Mouse (Mus musculus): ENCODE measurements at regions not wholly inside any gene's neighbourhood (a gene's known extent, or its start where the extent isn't known, plus 50 kb on each side); places are given as distances from the start of the nearest gene placed in this dataset.
"Not testable (repeated sequence)": the region's sequence is repeated elsewhere in the genome, so short reads cannot be mapped to it uniquely, and the experiment has no call there.

- no peak for DNase-seq
Observed at GRCm38 (mm10) chr9:32940919-32941767, 305.1 kb downstream of the Ets1 start.

DNA sequence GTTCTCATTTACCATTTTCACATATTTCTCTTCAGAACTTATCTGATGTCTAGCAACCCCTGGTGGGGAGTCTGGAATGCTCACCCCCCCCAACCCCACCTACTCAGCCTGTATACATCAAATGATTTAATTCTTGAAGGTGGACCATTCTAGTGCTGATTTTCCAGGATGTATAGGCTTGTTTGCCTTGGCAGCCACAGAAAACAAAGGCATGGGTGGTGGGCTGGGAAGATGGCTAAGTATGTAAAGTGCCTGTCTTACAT, 305.7 kb downstream of the Ets1 start:
- DNase-seq = no peak

- DNase-seq = no peak
Observed at GRCm38 (mm10) chr9:32947221-32947620, 311.2 kb downstream of the Ets1 start.

DNA sequence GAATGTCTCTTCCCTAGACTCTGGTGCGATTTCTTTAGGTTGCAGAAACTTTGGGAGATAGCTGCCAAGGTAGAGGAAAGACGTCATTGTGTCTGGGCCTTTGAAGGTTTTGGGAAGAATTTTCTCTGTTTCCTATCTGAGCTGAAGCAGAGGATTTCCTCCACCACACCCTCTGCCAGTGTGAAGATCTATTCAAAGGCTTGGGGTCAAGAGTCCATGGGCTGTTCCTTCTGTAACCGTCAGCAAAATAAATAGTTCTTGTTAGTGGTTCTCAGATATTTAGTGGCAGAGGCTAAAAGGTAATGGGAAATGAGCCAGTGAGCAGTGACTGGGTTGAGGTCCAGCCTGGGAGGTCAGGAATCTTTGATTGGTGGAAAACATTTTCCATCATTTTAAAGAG, 313.0 kb downstream of the Ets1 start:
- peak; percentile 66 to 85 for DNase-seq

GRCm38 (mm10) chr9:32958716-32959115, 322.7 kb downstream of the Ets1 start:
- no peak for DNase-seq

GRCm38 (mm10) chr9:32959468-32959867, 323.4 kb downstream of the Ets1 start:
- not testable (repeated sequence) for DNase-seq

DNA sequence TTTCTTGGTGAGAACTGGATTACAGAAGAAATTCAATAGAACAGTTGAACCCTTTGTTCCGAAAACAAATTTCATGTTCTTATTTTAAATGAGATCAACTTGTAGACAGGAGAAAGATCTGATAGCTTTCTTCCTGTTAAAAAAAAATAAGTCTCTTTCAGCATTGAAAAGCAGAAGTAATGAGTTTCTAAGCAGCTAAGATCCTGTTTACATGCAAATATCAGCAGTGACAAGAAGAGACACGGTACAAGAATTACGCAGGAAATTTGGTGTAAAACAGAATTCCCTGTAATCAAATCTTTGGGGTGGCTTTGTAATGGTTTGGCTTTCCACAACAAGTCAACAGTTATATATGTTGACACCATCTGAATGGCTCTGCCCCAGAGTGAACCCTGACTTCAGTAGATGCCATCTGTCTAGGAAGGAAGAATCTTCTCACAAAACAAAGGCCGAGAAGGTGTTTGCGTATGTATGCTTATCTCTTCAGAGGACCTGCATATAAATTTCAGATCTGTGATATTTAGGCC, 326.7 kb downstream of the Ets1 start:
- no peak for DNase-seq

DNA sequence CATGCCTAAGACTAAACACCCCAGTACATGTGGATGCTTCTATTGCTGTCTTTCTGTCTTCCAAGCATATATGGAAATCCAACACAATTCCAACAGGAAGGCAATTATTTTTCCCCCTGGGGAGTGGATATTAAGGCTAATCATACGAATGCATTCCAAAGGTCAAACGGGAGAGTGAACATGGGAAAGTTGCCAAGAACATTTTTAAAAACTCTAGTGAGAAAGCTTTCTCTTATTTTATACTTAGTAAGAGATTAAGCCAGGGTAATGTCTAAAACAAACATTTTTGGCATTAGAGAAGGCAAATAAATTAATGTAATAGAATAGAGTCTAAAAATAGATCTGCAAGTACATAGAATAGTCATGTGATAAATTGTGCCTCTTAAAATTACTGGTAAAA, 332.4 kb downstream of the Ets1 start:
- no peak for DNase-seq

DNA sequence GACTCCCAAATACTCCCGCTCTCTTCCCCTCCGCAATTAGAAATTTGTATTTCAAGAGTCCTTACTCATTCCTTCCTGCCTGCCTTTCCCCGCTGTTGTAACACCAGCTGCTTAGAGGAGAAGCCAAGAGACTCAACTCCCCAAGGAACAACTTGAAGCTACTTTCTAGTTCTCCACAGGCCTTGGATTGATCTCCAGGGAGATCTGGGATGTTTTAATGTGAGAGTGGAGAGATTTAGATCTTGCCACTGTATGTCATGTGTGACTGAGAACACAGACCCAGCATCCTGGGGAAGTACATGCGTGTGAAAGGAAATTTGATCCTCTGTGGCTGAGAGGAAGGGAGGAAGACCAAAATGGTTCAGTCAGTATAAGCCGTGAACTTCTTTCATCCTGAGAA, 335.4 kb downstream of the Ets1 start:
- DNase-seq = no peak

DNA sequence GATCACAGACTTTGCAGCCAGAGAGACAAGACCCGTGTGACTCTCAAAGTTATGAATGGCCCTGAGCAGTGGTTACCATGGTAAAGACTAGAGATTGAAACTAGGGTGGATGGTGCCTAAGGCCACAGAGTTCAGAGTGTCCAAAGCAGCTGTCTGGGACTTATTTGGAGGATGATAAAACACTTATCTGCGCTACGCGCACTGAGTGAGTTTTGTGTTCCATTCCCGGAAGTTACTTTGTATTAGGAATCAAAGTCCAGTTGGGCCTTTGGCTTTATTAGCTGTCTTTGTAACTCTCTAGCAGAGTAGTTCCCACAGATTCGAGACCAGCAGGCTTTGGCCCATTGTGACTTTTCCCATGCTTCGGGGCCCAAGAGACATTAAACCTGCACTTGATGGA, 335.9 kb downstream of the Ets1 start:
- DNase-seq = no peak

DNA sequence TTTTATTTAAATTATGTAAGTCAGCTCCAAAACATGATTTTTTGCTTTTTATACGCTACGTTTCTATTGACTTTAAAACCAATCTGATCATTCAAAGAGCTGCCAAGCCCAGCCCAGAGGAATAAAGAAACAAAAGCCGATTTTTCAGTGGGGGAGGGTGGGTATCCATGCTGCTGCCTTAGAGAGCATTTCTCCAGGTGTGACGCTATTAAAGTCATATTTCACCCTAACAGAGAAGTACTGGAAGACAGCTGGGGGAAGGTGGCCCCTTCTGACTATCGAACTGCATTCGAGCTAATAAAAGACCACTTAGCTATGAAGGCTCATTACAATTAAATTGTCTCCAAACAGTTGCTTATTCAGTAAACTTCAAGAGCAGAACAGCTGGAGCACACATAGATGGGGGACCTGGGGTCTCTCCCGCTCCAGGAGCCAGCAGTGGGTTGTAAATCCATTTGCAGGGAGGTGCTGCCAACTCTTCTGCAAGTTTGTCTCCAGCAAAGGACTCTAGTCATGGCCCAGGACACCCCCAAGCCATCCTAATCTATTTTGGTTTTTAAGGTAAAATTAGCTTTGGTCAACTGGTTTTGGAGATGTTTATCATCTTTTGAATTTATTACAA, 336.5 kb downstream of the Ets1 start:
- DNase-seq = no peak

DNA sequence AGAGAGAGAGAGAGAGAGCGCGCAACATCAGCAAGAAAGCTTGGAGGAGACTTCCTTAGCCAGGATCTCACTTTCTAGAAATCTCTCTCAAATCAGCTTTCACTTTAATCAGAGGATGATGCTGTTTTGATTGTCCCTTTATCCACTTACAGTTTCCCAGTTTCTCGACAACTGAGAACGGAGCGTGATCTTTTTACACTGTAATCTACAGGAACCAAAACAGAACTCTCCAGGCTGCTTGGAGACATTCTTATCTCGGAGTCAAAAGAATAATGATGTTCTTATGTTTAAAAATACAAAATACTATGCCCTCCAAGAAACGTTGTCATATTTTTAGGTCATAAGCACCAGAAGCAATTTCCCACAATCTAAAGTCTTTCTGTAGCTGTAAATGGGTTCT, 341.7 kb downstream of the Ets1 start:
- no peak for DNase-seq

- no peak for DNase-seq
Observed at GRCm38 (mm10) chr9:32980846-32981245, 344.8 kb downstream of the Ets1 start.

GRCm38 (mm10) chr9:32983182-32983581, 347.2 kb downstream of the Ets1 start:
- DNase-seq = no peak

DNA sequence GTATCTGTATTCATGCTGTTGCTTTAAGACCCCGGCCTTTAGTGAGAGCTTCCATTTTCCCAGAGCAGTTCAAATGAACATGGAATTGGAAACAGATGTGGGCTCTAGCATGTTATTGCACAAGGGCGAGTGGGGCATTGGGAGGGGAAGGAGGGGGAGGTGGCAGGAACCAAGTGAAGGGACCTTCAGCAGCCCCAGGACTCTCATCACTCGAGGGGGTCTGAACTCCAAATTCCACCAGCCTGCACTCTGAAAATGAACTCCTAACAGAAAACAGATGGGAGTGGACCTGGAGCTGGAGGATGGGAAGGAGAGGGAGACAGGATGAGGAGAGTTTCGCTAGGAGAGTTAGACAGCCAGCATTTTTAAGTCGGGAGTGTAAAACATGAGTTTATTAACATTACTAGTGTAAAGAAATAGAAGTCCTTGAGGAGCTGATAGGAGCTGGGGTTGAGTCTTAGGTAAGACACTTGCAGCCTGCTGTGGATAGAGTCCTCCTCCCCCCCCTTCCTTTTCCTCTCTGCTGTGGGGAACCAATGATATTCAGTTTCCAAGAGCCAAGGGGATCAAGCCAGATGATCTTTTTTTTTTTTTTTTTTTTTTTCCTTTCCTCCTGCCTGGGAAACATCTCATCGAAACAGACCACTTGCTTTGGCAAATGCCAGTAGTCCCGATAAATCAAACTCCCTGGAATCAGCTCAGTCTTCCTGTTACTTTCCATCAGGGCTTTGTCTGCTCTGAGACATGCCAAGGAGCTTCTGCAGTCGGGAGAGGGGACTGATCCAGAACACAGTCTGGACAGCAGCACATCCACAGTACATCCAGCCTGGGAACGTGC, 351.0 kb downstream of the Ets1 start:
- DNase-seq = peak in 1 of 2 experiments; percentile 27

- no peak for DNase-seq
Observed at GRCm38 (mm10) chr9:32989006-32989405, 353.0 kb downstream of the Ets1 start.

GRCm38 (mm10) chr9:32998323-32998722, 362.3 kb downstream of the Ets1 start:
- DNase-seq = no peak

DNA sequence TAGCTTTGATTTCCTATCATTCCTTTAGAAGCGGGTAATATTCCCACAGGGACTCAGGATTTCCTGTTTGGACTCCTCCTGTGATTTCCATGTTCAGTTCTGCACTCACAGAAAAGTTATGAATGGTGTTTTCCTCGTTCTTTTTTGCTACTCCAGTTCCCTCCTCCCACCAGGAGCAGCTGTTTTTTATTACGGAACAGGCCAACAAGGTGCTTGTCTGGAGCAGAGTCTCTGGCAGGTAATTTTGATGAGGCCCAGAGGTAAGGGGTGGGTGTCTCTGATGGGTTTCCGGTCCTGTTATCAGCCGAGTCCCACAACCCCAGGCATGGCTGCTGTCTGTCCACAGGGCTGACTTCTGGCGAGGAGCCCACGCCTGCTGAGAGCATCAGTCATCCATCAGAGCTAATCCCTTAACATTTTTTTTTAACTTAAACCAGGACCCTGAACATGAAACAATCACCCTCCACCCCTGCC, 364.7 kb downstream of the Ets1 start:
- DNase-seq = no peak

GRCm38 (mm10) chr9:33001165-33001949, 365.3 kb downstream of the Ets1 start:
- no peak for DNase-seq

DNA sequence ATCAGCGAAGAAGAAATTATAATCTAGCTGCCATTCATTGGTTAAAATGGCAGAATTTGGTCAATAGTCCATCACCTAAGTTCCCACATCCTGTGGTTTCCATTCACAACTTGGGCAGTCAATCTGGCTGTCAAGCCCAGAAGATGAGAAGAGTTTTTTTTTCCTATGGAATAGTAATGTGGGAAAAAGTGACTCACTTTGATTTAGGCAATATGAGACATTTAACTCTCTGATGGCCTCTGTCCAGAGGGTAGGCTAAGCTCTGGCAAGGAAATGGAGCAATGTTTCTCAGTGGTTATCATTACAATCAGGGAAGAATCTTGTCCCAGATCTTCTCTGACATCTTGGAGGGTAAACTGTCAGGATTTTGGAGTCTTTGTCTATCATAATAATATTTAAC, 367.9 kb downstream of the Ets1 start:
- DNase-seq = no peak

DNA sequence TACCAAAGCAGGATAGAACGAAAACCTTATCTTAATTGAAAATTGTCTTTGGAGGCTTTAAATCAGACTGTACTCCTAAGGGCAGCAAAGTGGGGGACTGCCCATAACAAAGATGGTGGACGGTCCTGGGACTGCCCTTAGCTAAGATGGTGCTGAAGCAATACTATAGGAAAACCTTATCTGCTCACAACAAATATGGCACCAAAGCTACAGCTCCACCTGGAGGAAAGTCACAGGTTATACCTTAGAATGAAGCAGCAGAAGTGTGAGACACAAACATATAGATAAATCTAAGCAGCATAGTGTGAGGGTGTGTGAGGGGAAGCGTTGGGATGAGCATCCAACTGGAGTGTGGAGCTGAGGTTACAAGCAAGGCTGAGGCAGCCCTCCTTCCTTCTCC, 368.5 kb downstream of the Ets1 start:
- no peak for DNase-seq

DNA sequence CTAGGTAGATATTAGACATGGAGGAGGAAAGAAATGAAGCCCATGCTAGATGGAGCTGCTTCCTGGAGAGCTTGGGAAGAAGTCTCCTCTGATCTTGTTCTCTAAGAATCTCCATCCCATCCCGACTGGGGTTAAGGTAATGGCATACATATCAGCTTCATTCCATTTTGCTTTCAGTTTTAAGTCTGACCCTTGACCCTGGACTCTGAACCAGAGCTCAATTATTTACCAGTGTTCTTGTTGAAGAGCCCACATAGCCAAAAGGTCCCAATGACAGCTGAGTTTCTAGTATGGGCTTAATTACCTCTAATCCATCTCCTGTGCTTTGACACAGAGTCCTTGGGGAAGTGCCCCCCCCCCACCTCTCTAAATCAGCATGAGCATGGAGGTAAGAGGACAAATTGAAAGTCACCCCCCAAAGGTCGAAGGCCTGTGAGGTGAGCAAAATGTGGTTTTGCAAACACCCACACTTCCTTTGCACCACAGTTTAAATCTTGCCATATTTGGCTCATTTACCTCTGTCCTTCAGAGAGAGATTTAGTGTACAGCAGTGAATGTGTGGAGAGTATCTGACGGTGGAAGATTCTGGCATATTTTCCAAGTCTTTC, 371.5 kb downstream of the Ets1 start:
- DNase-seq = peak; percentile 43 to 56
